Mouse (Mus musculus): Measurements from ENCODE around the gene Pik3r2. TPM values are rescaled to one million over a fixed set of nuclear protein-coding genes. Genes with fewer than 3 reads are reported as not detected.

Pik3r2 gene
- polyA plus RNA-seq, 1 experiment from 2014 or later, result 74.6 TPM

- Histone ChIP-seq H3K4me3 (peak overlapping the region; percentile 27), H3K27ac (replicated peaks) (no peak overlapping the region), H3K9me3 (no peaks in the 10 kb centered on the region), H3K4me1 (peaks cover 21% of the 10 kb centered on the region), H3K27me3 (peaks cover 80% of the 10 kb centered on the region), H3K36me3 (no peaks in the 10 kb centered on the region), H3K4me2 (replicated peaks) (peak overlapping the region; percentile 51), H3K9ac (replicated peaks) (peak overlapping the region; percentile 41; the same call in 1 of the 2 replicates)
- WGBS, result 2% methylated on average over 38 of the region's 38 CpGs
- ATAC-seq (ENCODE audit: low FRiP score, low read depth), result peak; percentile 25; the same call in 1 of the 2 replicates
These were observed 33.4 kb downstream of the Pik3r2 start for GRCm38 (mm10) chr8:70742981-70743655.

GRCm38 (mm10) chr8:70742176-70742575 lies 34.3 kb downstream of the Pik3r2 start:
- Histone ChIP-seq H3K9ac (replicated peaks) (no peak overlapping the region), H3K27me3 (peaks cover 76% of the 10 kb centered on the region), H3K9me3 (no peaks in the 10 kb centered on the region), H3K4me2 (replicated peaks) (no peak overlapping the region), H3K4me3 (no peak overlapping the region), H3K27ac (replicated peaks) (no peak overlapping the region), H3K4me1 (peaks cover 21% of the 10 kb centered on the region), H3K36me3 (no peaks in the 10 kb centered on the region)
- no peak for ATAC-seq (ENCODE audit: low FRiP score, low read depth)
- WGBS, result 78% methylated on average over 11 of the region's 11 CpGs

- no peak overlapping the region for H3K27ac ChIP-seq (replicated peaks)
- no peak overlapping the region for H3K9ac ChIP-seq (replicated peaks)
- no peak overlapping the region for H3K4me3 ChIP-seq
- H3K36me3 ChIP-seq, result no peaks in the 10 kb centered on the region
- 69% methylated on average over 5 of the region's 5 CpGs for WGBS
- no peak for ATAC-seq (ENCODE audit: low FRiP score, low read depth)
- no peak overlapping the region for H3K4me2 ChIP-seq (replicated peaks)
- H3K4me1 ChIP-seq, result peaks cover 21% of the 10 kb centered on the region
- peaks cover 71% of the 10 kb centered on the region for H3K27me3 ChIP-seq
- no peaks in the 10 kb centered on the region for H3K9me3 ChIP-seq
These were observed 34.9 kb downstream of the Pik3r2 start for GRCm38 (mm10) chr8:70741661-70742060.

DNA sequence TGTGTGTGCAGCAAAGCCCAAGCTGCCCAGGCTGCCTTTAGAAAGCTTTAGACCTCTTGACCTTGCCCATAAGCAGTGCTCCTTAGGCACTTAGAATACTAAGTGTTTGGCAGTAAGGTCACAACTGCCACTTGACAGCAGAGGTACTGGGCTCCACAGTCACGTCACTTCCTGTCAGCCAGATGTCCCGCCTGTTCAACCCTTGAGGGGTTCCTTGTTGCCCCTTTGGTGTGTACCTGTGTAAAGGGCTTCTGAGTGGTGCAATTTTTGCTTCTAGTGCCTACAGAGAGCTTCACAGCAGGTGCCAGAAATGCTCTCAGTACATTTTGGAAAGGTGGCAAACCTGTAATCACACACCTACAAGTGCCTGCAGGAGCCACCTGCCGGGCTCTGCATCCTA lies 38.3 kb downstream of the Pik3r2 start:
- H3K9ac ChIP-seq (replicated peaks), result no peak overlapping the region
- peaks cover 37% of the 10 kb centered on the region for H3K27me3 ChIP-seq
- peaks cover 9% of the 10 kb centered on the region; the same call in 1 of the 2 replicates for H3K4me1 ChIP-seq
- H3K27ac ChIP-seq (replicated peaks), result no peak overlapping the region
- no peaks in the 10 kb centered on the region for H3K9me3 ChIP-seq
- H3K4me2 ChIP-seq (replicated peaks), result no peak overlapping the region
- 70% methylated on average over 3 of the region's 3 CpGs for WGBS
- no peak for ATAC-seq (ENCODE audit: low FRiP score, low read depth)
- no peak overlapping the region for H3K4me3 ChIP-seq
- H3K36me3 ChIP-seq, result no peaks in the 10 kb centered on the region

DNA sequence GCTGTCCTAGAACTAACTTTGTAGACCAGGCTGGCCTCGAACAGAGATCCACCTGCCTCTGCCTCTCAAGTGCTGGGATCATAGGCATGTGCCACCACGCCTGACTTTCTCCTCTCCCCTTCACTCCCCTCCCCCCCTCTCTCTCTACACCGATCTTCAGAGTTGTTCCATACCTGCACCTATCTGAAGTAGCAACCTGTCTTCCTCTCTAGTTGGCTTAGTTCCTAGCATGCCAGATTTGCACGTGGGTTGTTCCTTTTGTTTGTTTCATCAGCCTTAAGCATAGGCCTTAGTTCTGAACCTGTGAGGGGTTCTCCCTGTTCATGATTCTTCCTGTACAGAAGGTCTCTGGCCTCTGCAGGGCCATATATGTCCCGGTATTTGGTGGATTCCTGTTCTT lies 38.8 kb downstream of the Pik3r2 start:
- no peak overlapping the region for H3K4me2 ChIP-seq (replicated peaks)
- H3K36me3 ChIP-seq, result no peaks in the 10 kb centered on the region
- no peak overlapping the region for H3K9ac ChIP-seq (replicated peaks)
- no peak overlapping the region for H3K27ac ChIP-seq (replicated peaks)
- H3K27me3 ChIP-seq, result peaks cover 37% of the 10 kb centered on the region
- 0 out of 2 replicates have a peak, but pooled peaks cover 5% of the 10 kb centered on the region for H3K4me1 ChIP-seq
- no peak overlapping the region for H3K4me3 ChIP-seq
- H3K9me3 ChIP-seq, result no peaks in the 10 kb centered on the region
- WGBS, result 70% methylated on average over 5 of the region's 5 CpGs
- no peak for ATAC-seq (ENCODE audit: low FRiP score, low read depth)

DNA sequence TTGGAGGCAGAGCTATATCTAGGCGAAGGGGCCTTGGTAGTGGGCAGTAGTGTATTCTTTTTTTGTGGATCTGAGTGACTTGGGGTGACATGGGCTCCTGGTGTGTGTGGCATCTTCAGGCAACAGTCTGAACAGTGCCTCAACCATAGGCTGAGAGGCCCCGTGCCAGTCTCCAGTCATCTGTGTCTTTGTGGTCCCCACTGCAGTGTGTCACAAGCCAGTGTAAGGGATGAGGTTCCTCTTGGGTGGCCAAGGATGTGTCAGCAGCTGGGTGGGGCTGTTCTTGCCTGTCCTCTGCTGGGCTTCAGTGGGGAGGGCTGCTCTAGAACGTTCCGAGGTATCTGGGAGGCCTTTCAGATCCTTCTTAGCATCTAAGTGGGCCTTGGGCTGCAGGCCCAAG lies 45.6 kb downstream of the Pik3r2 start:
- WGBS, result 79% methylated on average over 4 of the region's 4 CpGs
- H3K27me3 ChIP-seq, result peaks cover 65% of the 10 kb centered on the region

DNA sequence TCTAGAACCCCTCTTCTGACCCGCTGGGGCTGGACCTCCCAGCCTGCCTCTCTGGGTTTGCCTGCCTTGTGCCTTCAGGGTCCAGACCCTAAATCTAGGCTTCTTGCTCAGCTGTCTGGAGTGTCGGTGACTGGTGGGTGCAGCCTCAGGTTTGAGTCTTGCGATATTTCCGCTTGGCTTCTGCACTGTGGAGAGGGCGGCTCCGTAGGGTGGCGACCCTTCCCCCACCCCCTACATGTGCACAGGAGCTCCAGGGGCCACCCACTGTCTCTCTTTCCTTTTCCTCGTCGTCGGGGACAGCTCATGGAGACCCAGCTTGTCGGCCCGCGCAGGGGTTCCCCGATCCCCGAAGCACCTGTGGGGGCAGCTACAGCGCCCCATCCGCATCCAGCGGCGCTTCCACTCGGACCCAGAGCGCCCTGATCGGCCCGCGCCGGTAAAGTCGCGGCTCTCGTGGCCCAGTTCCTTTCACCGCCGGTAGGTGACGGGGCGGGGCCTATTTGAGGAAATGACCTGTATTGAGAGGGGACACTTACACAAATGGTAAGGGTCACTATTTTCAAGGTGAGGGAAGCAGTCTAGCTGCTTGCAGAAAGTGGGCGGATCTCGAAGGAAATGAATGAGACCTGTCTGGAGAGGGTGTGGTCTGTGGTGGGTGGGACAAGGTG lies 46.6 kb downstream of the Pik3r2 start:
- Histone ChIP-seq H3K36me3 (no peaks in the 10 kb centered on the region), H3K27me3 (peaks cover 67% of the 10 kb centered on the region), H3K27ac (replicated peaks) (no peak overlapping the region), H3K4me3 (peak overlapping the region; percentile 23), H3K4me2 (replicated peaks) (peak overlapping the region; percentile 42), H3K9me3 (no peaks in the 10 kb centered on the region), H3K4me1 (peaks cover 5% of the 10 kb centered on the region; the same call in 1 of the 2 replicates), H3K9ac (replicated peaks) (no peak overlapping the region)
- no peak for ATAC-seq (ENCODE audit: low FRiP score, low read depth)
- 4% methylated on average over 34 of the region's 34 CpGs for WGBS

More for the DNA sequence above, 45.6 kb downstream of the Pik3r2 start:
- Histone ChIP-seq H3K9ac (replicated peaks) (no peak overlapping the region), H3K4me1 (peaks cover 5% of the 10 kb centered on the region; the same call in 1 of the 2 replicates), H3K4me2 (replicated peaks) (no peak overlapping the region), H3K4me3 (no peak overlapping the region), H3K36me3 (no peaks in the 10 kb centered on the region), H3K9me3 (no peaks in the 10 kb centered on the region), H3K27ac (replicated peaks) (no peak overlapping the region)
- no peak for ATAC-seq (ENCODE audit: low FRiP score, low read depth)

GRCm38 (mm10) chr8:70726721-70727120 lies 49.8 kb downstream of the Pik3r2 start:
- 42% methylated on average over 11 of the region's 11 CpGs for WGBS
- no peak overlapping the region for H3K4me3 ChIP-seq
- H3K4me1 ChIP-seq, result peaks cover 5% of the 10 kb centered on the region; the same call in 1 of the 2 replicates
- H3K27me3 ChIP-seq, result peaks cover 53% of the 10 kb centered on the region
- no peak overlapping the region for H3K9ac ChIP-seq (replicated peaks)
- no peaks in the 10 kb centered on the region for H3K9me3 ChIP-seq
- H3K4me2 ChIP-seq (replicated peaks), result no peak overlapping the region
- H3K27ac ChIP-seq (replicated peaks), result no peak overlapping the region
- H3K36me3 ChIP-seq, result no peaks in the 10 kb centered on the region
- ATAC-seq (ENCODE audit: low FRiP score, low read depth), result no peak

- no peak overlapping the region for H3K9ac ChIP-seq (replicated peaks)
- H3K4me1 ChIP-seq, result peaks cover 5% of the 10 kb centered on the region; the same call in 1 of the 2 replicates
- WGBS, result 30% methylated on average over 14 of the region's 14 CpGs
- no peaks in the 10 kb centered on the region for H3K9me3 ChIP-seq
- no peak overlapping the region for H3K4me3 ChIP-seq
- no peak overlapping the region for H3K4me2 ChIP-seq (replicated peaks)
- no peaks in the 10 kb centered on the region for H3K36me3 ChIP-seq
- H3K27me3 ChIP-seq, result peaks cover 45% of the 10 kb centered on the region
- no peak overlapping the region for H3K27ac ChIP-seq (replicated peaks)
- no peak for ATAC-seq (ENCODE audit: low FRiP score, low read depth)
These were observed 50.6 kb downstream of the Pik3r2 start for GRCm38 (mm10) chr8:70725792-70726447.

DNA sequence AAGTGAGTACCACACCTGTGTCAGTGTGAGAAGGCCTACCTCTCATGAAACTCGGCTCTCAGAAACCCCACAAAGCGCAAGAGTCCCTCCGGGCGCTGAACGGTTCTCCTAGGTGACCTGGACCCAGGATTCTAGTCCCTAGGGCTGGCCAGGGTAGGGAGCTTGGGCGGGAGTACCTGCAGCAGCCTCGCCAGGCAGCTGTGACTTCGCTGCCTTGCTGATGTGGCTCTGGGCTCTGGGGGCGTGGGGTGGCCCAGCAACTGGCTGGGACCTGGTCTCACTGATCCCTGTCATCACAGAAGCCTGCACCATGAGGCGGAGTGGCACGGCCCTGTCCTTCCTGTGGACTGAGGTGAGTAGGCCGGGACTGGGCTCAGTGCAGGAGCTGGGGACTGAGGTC lies 52.3 kb downstream of the Pik3r2 start:
- Histone ChIP-seq H3K4me1 (no peaks in the 10 kb centered on the region), H3K27me3 (peaks cover 33% of the 10 kb centered on the region), H3K9me3 (no peaks in the 10 kb centered on the region), H3K4me2 (replicated peaks) (no peak overlapping the region), H3K27ac (replicated peaks) (no peak overlapping the region), H3K9ac (replicated peaks) (no peak overlapping the region), H3K36me3 (no peaks in the 10 kb centered on the region), H3K4me3 (no peak overlapping the region)
- no peak for ATAC-seq (ENCODE audit: low FRiP score, low read depth)
- WGBS, result 82% methylated on average over 12 of the region's 12 CpGs

GRCm38 (mm10) chr8:70723486-70724210 lies 52.9 kb downstream of the Pik3r2 start, which contains the start of gene Pde4c:
TSS of gene Pde4c (plus strand) at chr8:70723720.
- H3K4me1 ChIP-seq, result no peaks in the 10 kb centered on the region
- no peak within 1 kb of the TSS for H3K27ac ChIP-seq (replicated peaks)
- peaks cover 28% of the 10 kb centered on the region for H3K27me3 ChIP-seq
- no peak within 1 kb of the TSS for H3K4me2 ChIP-seq (replicated peaks)
- H3K36me3 ChIP-seq, result no peaks in the 10 kb centered on the region
- ATAC-seq (ENCODE audit: low FRiP score, low read depth), result no peak
- H3K9ac ChIP-seq (replicated peaks), result no peak within 1 kb of the TSS
- WGBS, result 70% methylated on average over 7 of the region's 7 CpGs
- H3K9me3 ChIP-seq, result no peaks in the 10 kb centered on the region
- no peak within 1 kb of the TSS for H3K4me3 ChIP-seq

Data from midbrain, embryonic 12.5 days (tissue).